Mouse (Mus musculus): ENCODE data around the gene Guca2b. TPM values are rescaled to one million over a fixed set of nuclear protein-coding genes. Genes with fewer than 3 reads are reported as not detected.

Gene Guca2b
- total and polyA plus RNA-seq, 3 experiments = not detected

DNA sequence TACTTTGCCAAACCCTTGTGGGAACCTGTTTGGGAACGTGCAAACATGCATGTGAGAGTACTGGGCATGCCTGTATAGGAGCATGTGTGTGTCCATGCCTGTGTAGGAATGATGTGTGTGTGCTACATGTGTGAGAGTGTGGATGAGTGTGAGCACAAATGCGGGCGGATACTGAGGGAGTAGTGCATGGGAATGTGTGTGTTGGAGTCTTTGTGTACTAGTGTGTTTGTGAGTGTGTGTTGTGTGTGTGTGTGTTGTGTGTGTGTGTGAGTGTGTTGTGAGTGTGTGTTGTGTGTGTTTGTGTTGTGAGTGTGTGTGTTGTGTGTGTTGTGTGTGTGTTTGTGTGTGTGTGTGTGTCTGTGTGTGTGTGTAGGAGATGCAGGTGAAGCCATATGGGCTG is 9.4 kb upstream of the Guca2b start:
- H3K36me3 ChIP-seq (ENCODE audit: control insufficient read depth in 1 of 2, insufficient read depth in 2 of 2, low read length in 2 of 2) = no peaks in the 10 kb centered on the region

DNA sequence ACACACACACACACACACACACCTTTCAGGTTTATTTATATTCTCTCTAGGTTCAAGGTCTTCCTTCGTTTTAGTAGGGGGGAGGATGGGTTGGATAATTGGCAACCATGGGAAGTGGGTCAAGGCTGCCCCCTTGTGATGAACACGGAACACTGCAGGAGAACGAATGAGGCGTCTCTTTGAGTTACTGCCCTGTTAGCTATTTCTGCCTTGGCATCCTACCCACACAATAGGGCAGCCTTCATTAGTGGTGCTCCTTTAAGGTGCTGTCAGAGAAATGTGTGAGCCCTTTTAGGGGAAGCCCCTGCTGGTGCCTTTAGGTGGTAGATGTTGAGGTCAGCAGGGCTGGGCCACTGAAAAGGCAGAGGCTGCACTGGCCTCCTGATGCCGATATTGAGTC is 8.7 kb upstream of the Guca2b start:
- Histone ChIP-seq H3K27me3 (ENCODE audit: control insufficient read depth in 1 of 2, insufficient read depth in 2 of 2, low read length in 2 of 2) (no peaks in the 10 kb centered on the region), H3K27ac (ENCODE audit: control insufficient read depth, low read depth, low read length) (no peak overlapping the region), H3K36me3 (ENCODE audit: control insufficient read depth in 1 of 2, insufficient read depth in 2 of 2, low read length in 2 of 2) (no peaks in the 10 kb centered on the region), H3K4me3 (ENCODE audit: control insufficient read depth in 1 of 2, insufficient read depth in 1 of 2, low read depth in 2 of 2, low read length in 2 of 2) (no peak overlapping the region), H3K4me1 (ENCODE audit: control insufficient read depth in 1 of 2, insufficient read depth in 2 of 2, low read length in 2 of 2) (no peaks in the 10 kb centered on the region), H3K9me3 (replicated peaks; ENCODE audit: insufficient read depth, low read length) (no peaks in the 10 kb centered on the region), H3K79me2 (ENCODE audit: control insufficient read depth, insufficient read depth, low read length, poor library complexity) (no peaks in the 10 kb centered on the region), H3K9ac (ENCODE audit: control insufficient read depth, low read depth, low read length, poor library complexity, severe bottlenecking) (no peak overlapping the region)
- DNase-seq (ENCODE audit: low read depth, low spot score) = peak; percentile 58
- TF ChIP-seq SMC3 (IDR thresholded peaks at IDR 0.05; ENCODE audit: low read depth, low read length) (peak; percentile 93), CTCF (IDR thresholded peaks at IDR 0.05 in 2 of 3, conservative IDR thresholded peaks at IDR 0.05 in 1 of 3; ENCODE audit: control insufficient read depth in 1 of 3, insufficient read depth in 1 of 3, low read depth in 2 of 3, low read length in 3 of 3, poor library complexity in 1 of 3, severe bottlenecking in 1 of 3) (peak; percentile 86 to 94 (median 87)), JUND (IDR thresholded peaks at IDR 0.05; ENCODE audit: low read depth, low read length) (no peak), MXI1 (IDR thresholded peaks at IDR 0.05; ENCODE audit: low read depth, low read length) (no peak), ZC3H11A (IDR thresholded peaks at IDR 0.05; ENCODE audit: low read depth, low read length) (peak; percentile 88), RAD21 (IDR thresholded peaks at IDR 0.05; ENCODE audit: low read depth, low read length) (peak; percentile 91)

More for the DNA sequence above, 9.4 kb upstream of the Guca2b start:
- no peaks in the 10 kb centered on the region for H3K79me2 ChIP-seq (ENCODE audit: control insufficient read depth, insufficient read depth, low read length, poor library complexity)
- no peak for DNase-seq (ENCODE audit: low read depth, low spot score)
- no peak overlapping the region for H3K27ac ChIP-seq (ENCODE audit: control insufficient read depth, low read depth, low read length)
- H3K4me3 ChIP-seq (ENCODE audit: control insufficient read depth in 1 of 2, insufficient read depth in 1 of 2, low read depth in 2 of 2, low read length in 2 of 2) = no peak overlapping the region
- no peaks in the 10 kb centered on the region for H3K9me3 ChIP-seq (replicated peaks; ENCODE audit: insufficient read depth, low read length)
- H3K4me1 ChIP-seq (ENCODE audit: control insufficient read depth in 1 of 2, insufficient read depth in 2 of 2, low read length in 2 of 2) = no peaks in the 10 kb centered on the region
- H3K27me3 ChIP-seq (ENCODE audit: control insufficient read depth in 1 of 2, insufficient read depth in 2 of 2, low read length in 2 of 2) = no peaks in the 10 kb centered on the region
- TF ChIP-seq NRF1 (IDR thresholded peaks at IDR 0.05; ENCODE audit: insufficient read depth, low read depth, low read length, poor library complexity, severe bottlenecking) (no peak), SMC3 (IDR thresholded peaks at IDR 0.05; ENCODE audit: low read depth, low read length) (no peak), MEF2A (IDR thresholded peaks at IDR 0.05; ENCODE audit: extremely low read depth, insufficient replicate concordance, low read depth, low read length, poor library complexity, severe bottlenecking) (no peak), TBP (IDR thresholded peaks at IDR 0.05; ENCODE audit: low read depth, low read length) (no peak), RCOR1 (IDR thresholded peaks at IDR 0.05; ENCODE audit: low read depth, low read length) (no peak), RAD21 (IDR thresholded peaks at IDR 0.05; ENCODE audit: low read depth, low read length) (no peak), USF2 (IDR thresholded peaks at IDR 0.05; ENCODE audit: borderline replicate concordance in 1 of 2, insufficient read depth in 1 of 2, low read depth in 1 of 2, low read length in 2 of 2) (no peak), TAL1 (IDR thresholded peaks at IDR 0.05; ENCODE audit: low read length) (no peak), KAT2A (conservative IDR thresholded peaks at IDR 0.05; ENCODE audit: low read depth, low read length) (no peak), MAZ (IDR thresholded peaks at IDR 0.05; ENCODE audit: low read depth, low read length) (no peak), ZKSCAN1 (IDR thresholded peaks at IDR 0.05; ENCODE audit: low read depth, low read length) (no peak), EP300 (IDR thresholded peaks at IDR 0.05; ENCODE audit: low read depth in 1 of 2, low read length in 2 of 2) (no peak), UBTF (IDR thresholded peaks at IDR 0.05; ENCODE audit: borderline replicate concordance, insufficient read depth, low read depth, low read length) (no peak), NELFE (IDR thresholded peaks at IDR 0.05; ENCODE audit: low read depth, low read length) (no peak), CTCF (IDR thresholded peaks at IDR 0.05 in 2 of 3, conservative IDR thresholded peaks at IDR 0.05 in 1 of 3; ENCODE audit: control insufficient read depth in 1 of 3, insufficient read depth in 1 of 3, low read depth in 2 of 3, low read length in 3 of 3, poor library complexity in 1 of 3, severe bottlenecking in 1 of 3) (no peak), POLR2AphosphoS2 (IDR thresholded peaks at IDR 0.05; ENCODE audit: low read length) (no peak), E2F4 (IDR thresholded peaks at IDR 0.05; ENCODE audit: borderline replicate concordance, low read depth, low read length) (no peak), TCF12 (IDR thresholded peaks at IDR 0.05; ENCODE audit: low read depth, low read length) (no peak), ZC3H11A (IDR thresholded peaks at IDR 0.05; ENCODE audit: low read depth, low read length) (no peak), MYB (IDR thresholded peaks at IDR 0.05; ENCODE audit: low read depth, low read length) (no peak)
- H3K9ac ChIP-seq (ENCODE audit: control insufficient read depth, low read depth, low read length, poor library complexity, severe bottlenecking) = no peak overlapping the region
